ENCODE assay signal across 9 mouse cellular contexts in genomic region chr1:169917998-169918397, GRCm38 (mm10). TPM values are rescaled to one million over a fixed set of nuclear protein-coding genes. Genes with fewer than 3 reads are reported as not detected.
DNase-seq lines count a peak whose midpoint lies in the region; ATAC-seq and TF ChIP-seq lines count a peak whose summit lies in the region.
"Had no signal": no experiment of that assay in that cellular context is flagged by ENCODE, and none has a peak within 500 bp of the region (broad histone marks: within the 10 kb centered on the region; RNA-seq: fewer than 3 reads in every experiment).

No protein-coding gene starts in this region.

- H3K4me2 ChIP-seq in liver, postnatal 0 days (ENCODE audit: low read depth, low read length), result no peak overlapping the region
- H3K4me2 ChIP-seq in neural tube, embryonic 13.5 days, result no peak overlapping the region

- ATAC-seq in liver, postnatal 0 days, result no peak
- ATAC-seq in neural tube, embryonic 13.5 days (ENCODE audit: low read depth), result peak; percentile 57; the same call in 1 of the 2 replicates
- no peak for ATAC-seq in activated CD4-positive, CD25-positive, alpha-beta regulatory T cell, adult 4 months

- peak; percentile 64 for TF ChIP-seq CTCF in E14TG2a.4 (conservative IDR thresholded peaks at IDR 0.05; ENCODE audit: low read length)
- TF ChIP-seq CTCF in embryonic fibroblast, embryonic 13.5 days (IDR thresholded peaks at IDR 0.05; ENCODE audit: borderline replicate concordance, insufficient read depth, low read length), result peak; percentile 93
- TF ChIP-seq CTCF in liver, postnatal 0 days (IDR thresholded peaks at IDR 0.05; ENCODE audit: low read depth), result peak; percentile 67

- intact Hi-C loops in heart, postnatal 14 days (cut with DNase I), result loop anchor here (2.0 to 5.0 kb wide), 3 partner anchors 171 to 385 kb away; partner anchors contain the start of gene Rgs4

- H3K9ac ChIP-seq in liver, postnatal 0 days (replicated peaks), result no peak overlapping the region
- no peak overlapping the region for H3K9ac ChIP-seq in neural tube, embryonic 13.5 days

- no peak overlapping the region for H3K27ac ChIP-seq in embryonic fibroblast, embryonic 13.5 days (ENCODE audit: insufficient read depth, low read length)
- H3K27ac ChIP-seq in liver, postnatal 0 days (ENCODE audit: low read depth), result no peak overlapping the region
- H3K27ac ChIP-seq in neural tube, embryonic 13.5 days (replicated peaks), result peak overlapping the region; percentile 56; the same call in 1 of the 2 replicates

- peak; percentile 7 for DNase-seq in T-cell, adult 2 months (ENCODE audit: low spot score)
- peak; percentile 54 to 70 for DNase-seq in heart, postnatal 14 days
- peak; percentile 70 for DNase-seq in layer of hippocampus, adult 11-12 months (ENCODE audit: low spot score)
- DNase-seq in liver, postnatal 0 days, result peak; percentile 23

- no peak for TF ChIP-seq EP300 in liver, postnatal 0 days (IDR thresholded peaks at IDR 0.05; ENCODE audit: low read depth)

- H3K36me3 ChIP-seq in E14TG2a.4 (ENCODE audit: insufficient read depth, low read length), result no peaks in the 10 kb centered on the region
- no peaks in the 10 kb centered on the region for H3K36me3 ChIP-seq in liver, postnatal 0 days (replicated peaks; ENCODE audit: insufficient read depth, low read length)
- no peaks in the 10 kb centered on the region for H3K36me3 ChIP-seq in neural tube, embryonic 13.5 days

- TF ChIP-seq POLR2A in embryonic fibroblast, embryonic 13.5 days (IDR thresholded peaks at IDR 0.05; ENCODE audit: low read depth, low read length), result no peak

- H3K9me3 ChIP-seq in E14TG2a.4 (ENCODE audit: low read length), result peaks cover 3% of the 10 kb centered on the region; the same call in 1 of the 2 replicates
- no peaks in the 10 kb centered on the region for H3K9me3 ChIP-seq in liver, postnatal 0 days (ENCODE audit: low read length)
- H3K9me3 ChIP-seq in neural tube, embryonic 13.5 days, result no peaks in the 10 kb centered on the region

- H3K27me3 ChIP-seq in E14TG2a.4 (ENCODE audit: insufficient read depth, low read length), result peaks cover 6% of the 10 kb centered on the region; the same call in 1 of the 2 replicates
- no peaks in the 10 kb centered on the region for H3K27me3 ChIP-seq in liver, postnatal 0 days (ENCODE audit: insufficient read depth, low read length)
- peaks cover 5% of the 10 kb centered on the region; the same call in 1 of the 2 replicates for H3K27me3 ChIP-seq in neural tube, embryonic 13.5 days

- H3K4me3 ChIP-seq in E14TG2a.4 (replicated peaks; ENCODE audit: low read length), result no peak overlapping the region
- H3K4me3 ChIP-seq in embryonic fibroblast, embryonic 13.5 days (ENCODE audit: insufficient read depth, low read length), result no peak overlapping the region
- no peak overlapping the region for H3K4me3 ChIP-seq in liver, postnatal 0 days (ENCODE audit: low read depth, low read length)
- no peak overlapping the region for H3K4me3 ChIP-seq in neural tube, embryonic 13.5 days

- 34% methylated on average over 4 of the region's 4 CpGs for WGBS in liver, postnatal 0 days (ENCODE audit: insufficient replicate concordance)
- 23% methylated on average over 4 of the region's 4 CpGs for WGBS in neural tube, embryonic 13.5 days

- no peaks in the 10 kb centered on the region for H3K4me1 ChIP-seq in E14TG2a.4 (replicated peaks; ENCODE audit: low read depth, low read length)
- H3K4me1 ChIP-seq in embryonic fibroblast, embryonic 13.5 days (ENCODE audit: control insufficient read depth, insufficient read depth, low read length), result no peaks in the 10 kb centered on the region
- 0 out of 2 replicates have a peak, but pooled peaks cover 3% of the 10 kb centered on the region for H3K4me1 ChIP-seq in liver, postnatal 0 days (ENCODE audit: insufficient read depth)
- H3K4me1 ChIP-seq in neural tube, embryonic 13.5 days (replicated peaks), result peaks cover 22% of the 10 kb centered on the region

RNA-seq across cellular contexts. Expression of gene Ccdc190, which starts 10.4 kb away (rescaled TPM):
- polyA plus RNA-seq in embryonic fibroblast, embryonic 13.5 days (2011; ENCODE audit: insufficient read length, low read depth, missing spikeins), result not detected in 2 replicates
- total RNA-seq in heart, postnatal 14 days (2021), result under 1 TPM; 0.29 to 0.36 TPM
- polyA plus RNA-seq in liver, postnatal 0 days (2015; fragmentation: Nextera tagmentation; extraction: Ambion mirVana), result not detected in 2 replicates
- 1.9 and 4.1 TPM in 2 replicates for polyA plus RNA-seq in neural tube, embryonic 13.5 days (2015; fragmentation: Nextera tagmentation; extraction: Ambion mirVana)
- polyA plus RNA-seq in activated CD4-positive, CD25-positive, alpha-beta regulatory T cell, adult 4 months (2017; shearing (Covaris generic)), result not detected
- polyA plus RNA-seq: heart, embryonic 14.5 days had no signal

RNA-seq across cellular contexts. Expression of gene Hsd17b7, which starts 51.0 kb away (rescaled TPM):
- polyA plus RNA-seq in embryonic fibroblast, embryonic 13.5 days (2011; ENCODE audit: insufficient read length, low read depth, missing spikeins), result 33.7 and 49.1 TPM in 2 replicates
- 10 to 100 TPM; 16.6 to 17.6 TPM for total RNA-seq in heart, postnatal 14 days (2021)
- polyA plus RNA-seq in liver, postnatal 0 days (2015; fragmentation: Nextera tagmentation; extraction: Ambion mirVana), result 20.8 and 25.7 TPM in 2 replicates
- polyA plus RNA-seq in neural tube, embryonic 13.5 days (2015; fragmentation: Nextera tagmentation; extraction: Ambion mirVana), result 23.1 and 28.2 TPM in 2 replicates
- polyA plus RNA-seq in activated CD4-positive, CD25-positive, alpha-beta regulatory T cell, adult 4 months (2017; shearing (Covaris generic)), result 10 to 100 TPM in 1 of 2 experiments, 1 to 10 TPM in 1; 6.2 to 12.0 TPM

Comparison
In these comparisons a context has a peak if more than half of its experiments do, and no peak if none do; other contexts are left out.
1. DNase-seq: peak in every context shown above with its lines; median percentile 70 in layer of hippocampus, adult 11-12 months; 62 in heart, postnatal 14 days; 23 in liver, postnatal 0 days; 7 in T-cell, adult 2 months.